Comparison of ENCODE assay signal across 8 mouse cellular contexts in the genomic region with DNA sequence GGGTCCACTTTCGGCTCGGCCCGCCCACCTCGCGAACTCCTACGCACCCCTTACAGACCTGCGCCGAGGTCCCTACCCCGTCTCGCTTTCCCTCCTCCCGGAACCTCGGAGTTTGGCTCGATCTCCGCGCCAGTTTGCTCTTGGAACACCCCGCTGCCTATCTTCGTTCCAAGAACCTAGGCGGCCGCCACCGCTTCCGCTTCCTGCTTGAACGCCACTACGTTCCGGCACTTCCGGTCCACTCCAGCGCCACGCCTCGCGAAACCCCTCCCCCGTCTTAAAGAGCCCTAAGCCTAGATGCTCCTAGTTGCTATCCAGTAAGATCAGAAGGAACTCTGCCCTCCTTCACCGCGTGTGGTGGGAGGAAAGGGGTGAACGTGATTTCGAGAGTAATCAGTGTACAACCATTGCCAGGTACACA. TPM values are rescaled to one million over a fixed set of nuclear protein-coding genes. Genes with fewer than 3 reads are reported as not detected.
DNase-seq lines count a peak whose midpoint lies in the region; ATAC-seq and TF ChIP-seq lines count a peak whose summit lies in the region.

Gene 2310011J03Rik, minus strand, starts transcription at position 198 of the 421 bp plus-strand sequence.

- DNase-seq in G1E (ENCODE audit: low spot score): peak; percentile 87
- peak; percentile 89 to 91 for DNase-seq in cerebellum, adult 2 months
- DNase-seq in forelimb bud, embryonic 11.5 days (ENCODE audit: low read depth, low spot score): peak; percentile 88
- DNase-seq in layer of hippocampus, adult 9-10 months (ENCODE audit: low spot score): peak; percentile 68
- peak; percentile 78 for DNase-seq in ovary, postnatal 10 days (ENCODE audit: low spot score)
- peak; percentile 85 to 88 for DNase-seq in thymus, postnatal 10 days (ENCODE audit: low spot score in 2 of 2)

- peak within 1 kb of the TSS; percentile 80 for H3K9ac ChIP-seq in lung, embryonic 16.5 days (ENCODE audit: low read length)

- no peak for TF ChIP-seq CTCF in G1E (IDR thresholded peaks at IDR 0.05; ENCODE audit: low read depth, low read length)
- no peak for TF ChIP-seq CTCF in cerebellum, adult 2 months (IDR thresholded peaks at IDR 0.05; ENCODE audit: borderline replicate concordance, insufficient read depth, low read depth, low read length)

- H3K9me3 ChIP-seq in G1E (replicated peaks): 0 out of 2 replicates have a peak, but pooled peaks cover 1% of the 10 kb centered on the region
- no peaks in the 10 kb centered on the region for H3K9me3 ChIP-seq in lung, embryonic 16.5 days (ENCODE audit: control insufficient read depth, low read length)

- peak; percentile 61; the same call in 1 of the 2 replicates for TF ChIP-seq POLR2A in cerebellum, adult 2 months (IDR thresholded peaks at IDR 0.05; ENCODE audit: borderline replicate concordance, insufficient read depth, low read length)

- no peaks in the 10 kb centered on the region; the same call in 1 of the 2 replicates for H3K27me3 ChIP-seq in G1E (ENCODE audit: insufficient read depth, low read length)
- no peaks in the 10 kb centered on the region for H3K27me3 ChIP-seq in cerebellum, adult 2 months (ENCODE audit: control insufficient read depth, insufficient read depth, low read length)
- peaks cover 14% of the 10 kb centered on the region for H3K27me3 ChIP-seq in lung, embryonic 16.5 days (ENCODE audit: control insufficient read depth, insufficient read depth, low read depth, low read length)

- H3K27ac ChIP-seq in cerebellum, adult 2 months (ENCODE audit: insufficient read depth, low read length): peak within 1 kb of the TSS; percentile 59
- H3K27ac ChIP-seq in lung, embryonic 16.5 days (ENCODE audit: low read length): peak within 1 kb of the TSS; percentile 71

- peak; percentile 73 for ATAC-seq in G1E (ENCODE audit: extremely low read depth, insufficient number of reproducible peaks, low FRiP score, poor library complexity, severe bottlenecking)
- ATAC-seq in hematopoietic stem cell, adult 5-6 weeks (replicated peaks in 1 of 2; ENCODE audit: insufficient read depth in 1 of 2, low FRiP score in 2 of 2, low TSS enrichment in 1 of 2, low read depth in 1 of 2, poor library complexity in 2 of 2, severe bottlenecking in 2 of 2): peak; percentile 62 to 78
- ATAC-seq in lung, embryonic 16.5 days (ENCODE audit: low read depth): peak; percentile 68

- H3K36me3 ChIP-seq in G1E (replicated peaks): peaks cover 59% of the 10 kb centered on the region
- peaks cover 6% of the 10 kb centered on the region; the same call in 1 of the 2 replicates for H3K36me3 ChIP-seq in lung, embryonic 16.5 days (ENCODE audit: control insufficient read depth, insufficient read depth, low read length)

- peaks cover 91% of the 10 kb centered on the region for H3K4me1 ChIP-seq in G1E (ENCODE audit: insufficient read depth, low read depth, low read length)
- peaks cover 26% of the 10 kb centered on the region for H3K4me1 ChIP-seq in cerebellum, adult 2 months (ENCODE audit: control insufficient read depth, insufficient read depth, low read length)
- peaks cover 28% of the 10 kb centered on the region for H3K4me1 ChIP-seq in lung, embryonic 16.5 days (replicated peaks; ENCODE audit: control insufficient read depth, insufficient read depth, low read length)

- H3K4me2 ChIP-seq in lung, embryonic 16.5 days (ENCODE audit: low read depth, low read length): peak within 1 kb of the TSS; percentile 64

- peak within 1 kb of the TSS; percentile 94 for H3K4me3 ChIP-seq in G1E (ENCODE audit: low read depth, low read length)
- peak within 1 kb of the TSS; percentile 90 for H3K4me3 ChIP-seq in cerebellum, adult 2 months (replicated peaks; ENCODE audit: insufficient read depth, low read depth, low read length)
- peak within 1 kb of the TSS; percentile 77 for H3K4me3 ChIP-seq in lung, embryonic 16.5 days (ENCODE audit: low read length)

- under 1% methylated on average over 34 of the region's 34 CpGs for WGBS in cerebellum, adult 2 months
- under 1% methylated on average over 34 of the region's 34 CpGs for whole genome bisulfite sequencing in lung, embryonic 16.5 days

RNA-seq across cellular contexts. Expression of gene 2310011J03Rik, which starts in this region (rescaled TPM):
- total RNA-seq in G1E (2014; fragmentation: Nextera tagmentation) (17.2 and 17.6 TPM in 2 replicates), G1E (2017) (27.0 and 31.2 TPM in 2 replicates)
- 92.5 and 108 TPM in 2 replicates for polyA plus RNA-seq in G1E (2012)
- 49.7 and 51.1 TPM in 2 replicates for polyA plus RNA-seq in cerebellum, adult 2 months (2012; rRNA removed)
- 8.5 and 17.6 TPM in 2 replicates for total RNA-seq in hematopoietic stem cell, adult 5-6 weeks (2017)
- polyA plus RNA-seq in lung, embryonic 16.5 days (2015; fragmentation: Nextera tagmentation; extraction: Ambion mirVana): 49.2 and 51.8 TPM in 2 replicates

Comparison
In these comparisons a context has a peak if more than half of its experiments do, and no peak if none do; other contexts are left out.
1. Peak in every context shown above with its lines: DNase-seq, ATAC-seq, H3K4me3 ChIP-seq and H3K27ac ChIP-seq.